Mouse (Mus musculus) MEL (cell line): ENCODE measurements around the gene Stk25. TPM values are rescaled to one million over a fixed set of nuclear protein-coding genes. Genes with fewer than 3 reads are reported as not detected.
A peak's percentile ranks its signal among the peaks of the same experiment; 100 is the strongest.

Experiments used
- DNase-seq: peaks from one replicate; pipeline ENCODE4 v3.0.0; 2011; ENCODE audit warnings: low read depth, low spot score
- H3K27ac ChIP-seq: 2 replicates; pipeline ENCODE4 v1.5.1; 2012; ENCODE audit warnings: low read depth, mild to moderate bottlenecking, control low read depth, low read length, moderate library complexity; ENCODE audit not compliant: control insufficient read depth
- H3K27me3 ChIP-seq, 2 experiments: fragments of 150-350 bp in 1 of 2; sonication (generic) in 1 of 2; 2 replicates each; pipeline ENCODE4 v1.6.1; 2012; ENCODE audit warnings: low read length in 2 of 2, mild to moderate bottlenecking in 2 of 2, improper control_type of control experiment in 1 of 2, moderate library complexity in 1 of 2; ENCODE audit not compliant: insufficient read depth in 2 of 2, control insufficient read depth in 1 of 2
- H3K36me3 ChIP-seq, 2 experiments: 2 replicates each; pipeline ENCODE4 v1.6.1; 2012 to 2014; ENCODE audit warnings: low read length in 2 of 2, improper control_type of control experiment in 1 of 2, inconsistent platforms in 1 of 2, mild to moderate bottlenecking in 1 of 2; ENCODE audit not compliant: insufficient read depth in 2 of 2, control insufficient read depth in 1 of 2
- H3K4me1 ChIP-seq, 2 experiments: fragments of 150-350 bp in 1 of 2; sonication (generic) in 1 of 2; 2 replicates each; pipeline ENCODE4 v1.6.1; 2012; ENCODE audit warnings: low read length in 2 of 2, improper control_type of control experiment in 1 of 2, mild to moderate bottlenecking in 1 of 2; ENCODE audit not compliant: insufficient read depth in 2 of 2, control insufficient read depth in 1 of 2
- H3K4me3 ChIP-seq, 2 experiments: fragments of 150-350 bp in 1 of 2; sonication (generic) in 1 of 2; 2 replicates each; pipeline ENCODE4 v1.5.1; 2012; ENCODE audit warnings: low read depth in 2 of 2, low read length in 2 of 2, mild to moderate bottlenecking in 2 of 2, moderate library complexity in 2 of 2, control low read depth in 1 of 2, improper control_type of control experiment in 1 of 2; ENCODE audit not compliant: control insufficient read depth in 1 of 2, insufficient read depth in 1 of 2
- H3K79me2 ChIP-seq: 2 replicates; pipeline ENCODE4 v1.6.1; 2012; ENCODE audit warnings: mild to moderate bottlenecking, low read length, moderate library complexity; ENCODE audit not compliant: control insufficient read depth, poor library complexity, insufficient read depth
- H3K9ac ChIP-seq: 2 replicates; pipeline ENCODE4 v1.6.1; 2012; ENCODE audit warnings: low read depth, mild to moderate bottlenecking, control low read depth, low read length, moderate library complexity; ENCODE audit not compliant: control insufficient read depth, poor library complexity, severe bottlenecking
- H3K9me3 ChIP-seq: fragments of 150-350 bp; sonication (generic); replicated peaks from 2 replicates; pipeline ENCODE4 v1.6.1; 2012; ENCODE audit warnings: mild to moderate bottlenecking, low read length, improper control_type of control experiment, moderate library complexity; ENCODE audit not compliant: insufficient read depth
- CHD2 ChIP-seq: IDR thresholded peaks from 2 replicates; pipeline ENCODE4 v1.6.1; 2011; ENCODE audit warnings: low read length, improper control_type of control experiment
- CTCF ChIP-seq, 3 experiments: IDR thresholded peaks in 2 of 3; conservative IDR thresholded peaks in 1 of 3; 2 replicates each; pipeline ENCODE4 v1.5.1; 2011 to 2012; ENCODE audit warnings: low read length in 3 of 3, low read depth in 2 of 3, mild to moderate bottlenecking in 2 of 3, improper control_type of control experiment in 1 of 3, inconsistent platforms in 1 of 3, mixed read lengths in 1 of 3, moderate library complexity in 1 of 3; ENCODE audit not compliant: control insufficient read depth in 1 of 3, insufficient read depth in 1 of 3, poor library complexity in 1 of 3, severe bottlenecking in 1 of 3
- ELF1 ChIP-seq: IDR thresholded peaks from 2 replicates; pipeline ENCODE4 v1.6.1; 2014; ENCODE audit warnings: low read depth, mild to moderate bottlenecking, inconsistent platforms, low read length, improper control_type of control experiment, moderate library complexity
- EP300 ChIP-seq, 2 experiments: IDR thresholded peaks; 2 replicates each; pipeline ENCODE4 v1.6.1; 2011; ENCODE audit warnings: improper control_type of control experiment in 2 of 2, low read length in 2 of 2, low read depth in 1 of 2, mild to moderate bottlenecking in 1 of 2
- GABPA ChIP-seq: IDR thresholded peaks from 2 replicates; pipeline ENCODE4 v1.6.1; 2012; ENCODE audit warnings: low read depth, mild to moderate bottlenecking, inconsistent platforms, low read length, improper control_type of control experiment, moderate library complexity
- HCFC1 ChIP-seq: IDR thresholded peaks from 2 replicates; pipeline ENCODE4 v1.6.1; 2012; ENCODE audit warnings: low read depth, mild to moderate bottlenecking, inconsistent platforms, low read length, improper control_type of control experiment, moderate library complexity
- MAFK ChIP-seq: IDR thresholded peaks from 2 replicates; pipeline ENCODE4 v1.6.1; 2011; ENCODE audit warnings: low read depth, mild to moderate bottlenecking, low read length, improper control_type of control experiment, borderline replicate concordance
- MAX ChIP-seq: IDR thresholded peaks from 2 replicates; pipeline ENCODE4 v1.6.1; 2011; ENCODE audit warnings: low read length, improper control_type of control experiment
- MEF2A ChIP-seq: IDR thresholded peaks from 2 replicates; pipeline ENCODE4 v1.6.1; 2014; ENCODE audit warnings: low read depth, mild to moderate bottlenecking, inconsistent platforms, low read length, improper control_type of control experiment; ENCODE audit not compliant: poor library complexity, insufficient replicate concordance, severe bottlenecking; ENCODE audit errors: extremely low read depth
- MYC ChIP-seq: IDR thresholded peaks from 2 replicates; pipeline ENCODE4 v1.6.1; 2011; ENCODE audit warnings: low read depth, mild to moderate bottlenecking, low read length, improper control_type of control experiment, moderate library complexity
- NRF1 ChIP-seq: IDR thresholded peaks from 2 replicates; pipeline ENCODE4 v1.6.1; 2014; ENCODE audit warnings: low read depth, mild to moderate bottlenecking, inconsistent platforms, low read length, improper control_type of control experiment, moderate library complexity; ENCODE audit not compliant: poor library complexity, insufficient read depth, severe bottlenecking
- POLR2AphosphoS2 ChIP-seq: IDR thresholded peaks from 2 replicates; pipeline ENCODE4 v1.6.1; 2011; ENCODE audit warnings: low read length, improper control_type of control experiment
- POLR2AphosphoS5 ChIP-seq: IDR thresholded peaks from 2 replicates; pipeline ENCODE4 v1.6.1; 2012; ENCODE audit warnings: low read depth, borderline replicate concordance, mild to moderate bottlenecking, inconsistent platforms, low read length, moderate library complexity, mixed read lengths
- RAD21 ChIP-seq: IDR thresholded peaks from 2 replicates; pipeline ENCODE4 v1.6.1; 2011; ENCODE audit warnings: mild to moderate bottlenecking, low read depth, low read length, improper control_type of control experiment
- RCOR1 ChIP-seq: IDR thresholded peaks from 2 replicates; pipeline ENCODE4 v1.6.1; 2012; ENCODE audit warnings: low read depth, mild to moderate bottlenecking, inconsistent platforms, low read length, improper control_type of control experiment
- SIN3A ChIP-seq: IDR thresholded peaks from 2 replicates; pipeline ENCODE4 v1.6.1; 2012; ENCODE audit warnings: low read length, improper control_type of control experiment, inconsistent platforms
- TAL1 ChIP-seq: IDR thresholded peaks from 2 replicates; pipeline ENCODE4 v1.6.1; 2012; ENCODE audit warnings: mild to moderate bottlenecking, inconsistent platforms, low read length, moderate library complexity, mixed read lengths
- TBP ChIP-seq: IDR thresholded peaks from 2 replicates; pipeline ENCODE4 v1.8.0; 2011; ENCODE audit warnings: low read depth, low read length, improper control_type of control experiment
- TCF12 ChIP-seq: IDR thresholded peaks from 2 replicates; pipeline ENCODE4 v1.6.1; 2014; ENCODE audit warnings: low read depth, mild to moderate bottlenecking, inconsistent platforms, low read length, improper control_type of control experiment, moderate library complexity
- UBTF ChIP-seq: IDR thresholded peaks from 2 replicates; pipeline ENCODE4 v1.6.1; 2012; ENCODE audit warnings: low read depth, mild to moderate bottlenecking, inconsistent platforms, low read length, improper control_type of control experiment, moderate library complexity, borderline replicate concordance; ENCODE audit not compliant: insufficient read depth
- ZC3H11A ChIP-seq: IDR thresholded peaks from 2 replicates; pipeline ENCODE4 v1.6.1; 2012; ENCODE audit warnings: low read depth, mild to moderate bottlenecking, inconsistent platforms, low read length, improper control_type of control experiment
- ZMIZ1 ChIP-seq: IDR thresholded peaks from 2 replicates; pipeline ENCODE4 v1.6.1; 2012; ENCODE audit warnings: low read depth, mild to moderate bottlenecking, inconsistent platforms, low read length, improper control_type of control experiment, moderate library complexity
- ZNF384 ChIP-seq: IDR thresholded peaks from 2 replicates; pipeline ENCODE4 v1.6.1; 2012; ENCODE audit warnings: low read depth, mild to moderate bottlenecking, inconsistent platforms, low read length, improper control_type of control experiment
- polyA plus RNA-seq, 2 experiments: library from polyadenylated mRNA; stranded (reverse) in 1 of 2; unstranded in 1 of 2; fragments of >175 nt in 1 of 2; fragments of >200 nt in 1 of 2; gene quantifications; 2 replicates each; pipeline versions ENCODE4 v1.2.1 to v1.2.4; 2012; ENCODE audit warnings: low replicate concordance in 2 of 2, low read depth in 1 of 2; ENCODE audit not compliant: insufficient read length in 2 of 2, insufficient read depth in 1 of 2, missing spikeins in 1 of 2
- total RNA-seq: library from RNA; depleted of rRNA; stranded (reverse); fragments of 300-350 nt; gene quantifications from 2 replicates; pipeline ENCODE4 v1.2.3, GENCODE M21; 2012

Stk25 gene
- total and polyA plus RNA-seq, 3 experiments = 66.1 to 128 TPM; not detected in 1

DNA sequence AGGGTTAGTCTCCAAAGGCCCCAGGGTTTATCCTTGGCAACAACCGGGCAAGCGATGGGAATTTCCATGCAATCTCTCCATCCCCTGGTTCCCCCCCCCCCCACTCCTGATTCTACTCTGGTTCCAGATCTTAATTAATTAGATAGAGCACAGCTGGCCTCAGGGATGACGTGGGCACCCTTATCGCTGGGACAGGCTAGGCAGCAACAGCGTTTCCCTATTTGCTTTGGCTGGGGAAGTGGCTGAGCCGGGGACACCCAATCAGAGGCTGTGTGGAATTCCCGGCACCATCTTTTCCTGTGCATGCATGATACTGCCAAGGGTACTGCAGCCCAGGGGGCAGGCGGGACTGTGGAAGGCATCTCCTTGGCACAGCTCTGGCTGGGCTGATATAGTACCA is 29.7 kb upstream of the Stk25 start (continued):
- peak; percentile 41; the same call in 1 of the 2 replicates for TF ChIP-seq TCF12

DNA sequence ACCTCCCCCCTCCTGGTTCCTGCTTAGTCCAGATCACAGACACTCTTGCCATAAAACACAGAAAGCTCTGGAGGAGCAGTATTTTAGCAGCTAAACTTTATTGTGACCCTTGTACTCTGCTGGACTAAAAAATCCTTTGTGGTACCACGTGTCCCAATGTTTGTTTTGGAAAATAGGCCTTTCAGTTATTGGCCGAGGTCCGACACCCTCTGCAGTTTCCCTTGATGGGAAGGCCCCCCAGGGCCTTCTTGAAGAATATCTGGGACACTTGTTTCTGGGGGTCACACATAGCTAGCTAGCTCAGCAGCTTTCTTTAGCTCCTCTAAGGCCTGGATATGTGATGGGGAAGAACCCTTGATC is 28.5 kb upstream of the Stk25 start:
- Histone ChIP-seq H3K79me2 (no peaks in the 10 kb centered on the region), H3K4me3 (no peak overlapping the region), H3K9ac (no peak overlapping the region), H3K27ac (no peak overlapping the region), H3K9me3 (no peaks in the 10 kb centered on the region), H3K36me3 (peaks cover 0 to 7% of the 10 kb centered on the region in 2 experiments; a peak in 2 of 4 replicates), H3K4me1 (peaks cover 2 to 22% of the 10 kb centered on the region in 2 experiments; a peak in 3 of 4 replicates), H3K27me3 (no peaks in the 10 kb centered on the region)
- no peak for DNase-seq
- TF ChIP-seq MEF2A (no peak), ZNF384 (no peak), NRF1 (no peak), ZMIZ1 (no peak), MAFK (no peak), HCFC1 (no peak), EP300 (IDR thresholded peaks at IDR 0.05; ENCODE audit: low read depth in 1 of 2, low read length in 2 of 2) (no peak)

DNA sequence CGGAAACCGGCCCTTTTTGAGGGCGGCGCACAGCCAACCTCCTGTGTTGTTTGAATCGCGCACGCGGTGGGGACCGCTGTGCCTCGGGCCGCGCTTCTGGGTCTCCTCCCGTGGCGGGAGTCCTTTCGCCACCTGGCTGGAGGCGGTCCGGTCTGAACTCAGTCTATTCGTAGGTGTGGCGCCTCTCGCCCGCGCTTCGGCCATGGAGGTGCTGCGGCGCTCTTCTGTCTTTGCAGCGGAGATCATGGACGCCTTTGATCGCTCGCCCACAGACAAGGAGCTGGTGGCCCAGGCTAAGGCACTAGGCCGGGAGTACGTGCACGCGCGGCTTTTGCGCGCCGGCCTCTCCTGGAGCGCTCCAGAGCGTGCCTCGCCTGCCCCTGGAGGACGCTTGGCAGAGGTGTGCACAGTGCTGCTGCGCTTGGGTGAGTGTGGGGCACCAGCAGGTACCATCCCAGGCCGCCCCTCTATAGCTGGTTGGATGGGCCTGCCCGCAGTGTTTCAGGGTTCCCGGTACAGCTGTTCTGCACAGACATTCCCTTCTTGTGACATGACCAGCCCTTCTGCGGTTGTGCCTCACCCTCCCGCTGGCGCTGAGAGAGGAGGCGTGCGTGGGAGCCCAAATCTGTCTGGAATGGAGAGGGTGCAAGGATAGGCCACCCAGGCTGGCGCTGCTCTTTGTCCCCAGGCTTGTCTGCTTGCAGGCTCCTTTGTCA is 27.9 kb upstream of the Stk25 start:
- peaks cover 2 to 22% of the 10 kb centered on the region in 2 experiments; a peak in 3 of 4 replicates for H3K4me1 ChIP-seq
- TF ChIP-seq GABPA (no peak), RAD21 (no peak), NRF1 (no peak), CTCF (IDR thresholded peaks at IDR 0.05 in 2 of 3, conservative IDR thresholded peaks at IDR 0.05 in 1 of 3; ENCODE audit: control insufficient read depth in 1 of 3, insufficient read depth in 1 of 3, low read depth in 2 of 3, low read length in 3 of 3, poor library complexity in 1 of 3, severe bottlenecking in 1 of 3) (no peak), ZC3H11A (no peak), SIN3A (no peak), CHD2 (no peak), MYC (no peak), POLR2AphosphoS5 (no peak), ELF1 (no peak), MAX (no peak), RCOR1 (no peak), UBTF (no peak), POLR2AphosphoS2 (no peak), ZNF384 (no peak), TBP (no peak), TAL1 (no peak)
- H3K9me3 ChIP-seq = no peaks in the 10 kb centered on the region
- H3K36me3 ChIP-seq = peaks cover 0 to 7% of the 10 kb centered on the region in 2 experiments; a peak in 2 of 4 replicates
- H3K4me3 ChIP-seq = no peak overlapping the region
- no peaks in the 10 kb centered on the region for H3K79me2 ChIP-seq
- H3K27ac ChIP-seq = no peak overlapping the region
- no peaks in the 10 kb centered on the region for H3K27me3 ChIP-seq
- H3K9ac ChIP-seq = no peak overlapping the region
- no peak for DNase-seq
